Mouse (Mus musculus): ENCODE results near the gene Pitpnm2. TPM values are rescaled to one million over a fixed set of nuclear protein-coding genes. Genes with fewer than 3 reads are reported as not detected.
A peak's percentile ranks its signal among the peaks of the same experiment; 100 is the strongest.

Gene Pitpnm2
- polyA plus RNA-seq, 1 experiment from 2014 or later, result 7.3 TPM

- 44% methylated on average over 9 of the region's 9 CpGs for WGBS
- Histone ChIP-seq H3K9me3 (replicated peaks; ENCODE audit: control insufficient read depth, low read length) (no peaks in the 10 kb centered on the region), H3K27ac (ENCODE audit: low read length) (peak overlapping the region; percentile 92), H3K4me1 (ENCODE audit: control insufficient read depth, insufficient read depth, low read length) (peaks cover 88% of the 10 kb centered on the region), H3K27me3 (ENCODE audit: control insufficient read depth, insufficient read depth, low read length) (no peaks in the 10 kb centered on the region), H3K4me3 (ENCODE audit: low read length) (no peak overlapping the region), H3K9ac (ENCODE audit: low read length) (no peak overlapping the region; the same call in 1 of the 2 replicates), H3K4me2 (ENCODE audit: low read depth, low read length) (no peak overlapping the region), H3K36me3 (ENCODE audit: control insufficient read depth, insufficient read depth) (no peaks in the 10 kb centered on the region)
- no peak for ATAC-seq (replicated peaks; ENCODE audit: extremely low read depth, insufficient read depth, low FRiP score)
Observed at GRCm38 (mm10) chr5:124204127-124204794, 45.3 kb downstream of the Pitpnm2 start.

GRCm38 (mm10) chr5:124203251-124203650 lies 46.3 kb downstream of the Pitpnm2 start:
- H3K27me3 ChIP-seq (ENCODE audit: control insufficient read depth, insufficient read depth, low read length), result no peaks in the 10 kb centered on the region
- 76% methylated on average over 4 of the region's 4 CpGs for WGBS
- H3K9me3 ChIP-seq (replicated peaks; ENCODE audit: control insufficient read depth, low read length), result no peaks in the 10 kb centered on the region
- H3K4me2 ChIP-seq (ENCODE audit: low read depth, low read length), result no peak overlapping the region
- H3K36me3 ChIP-seq (ENCODE audit: control insufficient read depth, insufficient read depth), result no peaks in the 10 kb centered on the region
- H3K9ac ChIP-seq (ENCODE audit: low read length), result no peak overlapping the region
- ATAC-seq (replicated peaks; ENCODE audit: extremely low read depth, insufficient read depth, low FRiP score), result no peak
- no peak overlapping the region for H3K4me3 ChIP-seq (ENCODE audit: low read length)
- peaks cover 92% of the 10 kb centered on the region for H3K4me1 ChIP-seq (ENCODE audit: control insufficient read depth, insufficient read depth, low read length)
- peak overlapping the region; percentile 10 for H3K27ac ChIP-seq (ENCODE audit: low read length)

- no peaks in the 10 kb centered on the region for H3K36me3 ChIP-seq (ENCODE audit: control insufficient read depth, insufficient read depth)
- H3K4me3 ChIP-seq (ENCODE audit: low read length), result no peak overlapping the region
- no peaks in the 10 kb centered on the region for H3K9me3 ChIP-seq (replicated peaks; ENCODE audit: control insufficient read depth, low read length)
- peak overlapping the region; percentile 71 for H3K27ac ChIP-seq (ENCODE audit: low read length)
- H3K9ac ChIP-seq (ENCODE audit: low read length), result peak overlapping the region; percentile 39
- H3K4me1 ChIP-seq (ENCODE audit: control insufficient read depth, insufficient read depth, low read length), result peaks cover 89% of the 10 kb centered on the region
- WGBS, result 45% methylated on average over 4 of the region's 4 CpGs
- H3K27me3 ChIP-seq (ENCODE audit: control insufficient read depth, insufficient read depth, low read length), result no peaks in the 10 kb centered on the region
- no peak overlapping the region for H3K4me2 ChIP-seq (ENCODE audit: low read depth, low read length)
- no peak for ATAC-seq (replicated peaks; ENCODE audit: extremely low read depth, insufficient read depth, low FRiP score)
Observed at GRCm38 (mm10) chr5:124202071-124202470, 47.5 kb downstream of the Pitpnm2 start.

DNA sequence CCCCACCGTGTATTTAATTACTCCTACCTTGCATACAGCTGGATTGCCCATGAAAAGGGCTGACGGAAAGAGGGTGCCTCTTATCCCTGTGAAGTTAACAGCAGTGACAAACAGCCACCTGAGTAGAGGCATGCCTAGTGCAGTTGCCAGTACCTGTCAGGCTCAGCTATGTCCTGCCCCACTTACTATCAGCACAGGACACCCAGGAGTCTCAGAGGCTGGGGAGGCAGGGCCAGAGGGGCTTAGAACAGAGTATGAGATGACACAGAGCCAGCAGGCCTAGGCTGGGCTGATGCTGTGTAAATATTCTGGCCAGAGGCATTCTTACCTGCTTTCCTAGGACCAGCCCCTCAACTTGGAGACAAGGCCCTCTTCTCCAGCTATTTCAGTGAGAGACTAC lies 48.0 kb downstream of the Pitpnm2 start:
- Histone ChIP-seq H3K4me2 (ENCODE audit: low read depth, low read length) (no peak overlapping the region), H3K27ac (ENCODE audit: low read length) (peak overlapping the region; percentile 71), H3K9me3 (replicated peaks; ENCODE audit: control insufficient read depth, low read length) (no peaks in the 10 kb centered on the region), H3K9ac (ENCODE audit: low read length) (peak overlapping the region; percentile 39), H3K4me3 (ENCODE audit: low read length) (no peak overlapping the region), H3K27me3 (ENCODE audit: control insufficient read depth, insufficient read depth, low read length) (no peaks in the 10 kb centered on the region), H3K36me3 (ENCODE audit: control insufficient read depth, insufficient read depth) (no peaks in the 10 kb centered on the region), H3K4me1 (ENCODE audit: control insufficient read depth, insufficient read depth, low read length) (peaks cover 89% of the 10 kb centered on the region)
- ATAC-seq (replicated peaks; ENCODE audit: extremely low read depth, insufficient read depth, low FRiP score), result no peak
- WGBS, result 47% methylated on average over 2 of the region's 2 CpGs

DNA sequence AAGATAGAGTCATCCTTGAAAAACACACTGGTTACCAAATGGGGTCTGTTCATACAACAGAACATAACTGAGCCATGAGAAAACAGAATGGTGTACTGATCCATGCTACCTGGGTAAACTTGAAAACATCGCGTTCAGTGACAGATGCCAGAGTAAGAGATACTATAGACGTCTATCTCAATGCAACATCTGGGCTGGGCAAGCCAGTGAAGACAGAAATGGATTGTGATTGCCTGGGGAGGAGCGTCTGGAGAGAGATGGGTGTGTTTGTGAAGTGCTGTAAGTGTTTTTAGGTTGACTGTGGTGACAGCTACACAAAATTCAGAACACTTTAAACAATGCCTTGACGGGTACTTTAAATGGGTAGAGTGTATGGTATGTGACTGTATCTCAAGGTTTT lies 48.7 kb downstream of the Pitpnm2 start:
- WGBS, result 44% methylated on average over 5 of the region's 5 CpGs
- no peaks in the 10 kb centered on the region for H3K36me3 ChIP-seq (ENCODE audit: control insufficient read depth, insufficient read depth)

GRCm38 (mm10) chr5:124199168-124199567 lies 50.4 kb downstream of the Pitpnm2 start:
- H3K4me1 ChIP-seq (ENCODE audit: control insufficient read depth, insufficient read depth, low read length), result peaks cover 84% of the 10 kb centered on the region
- H3K27me3 ChIP-seq (ENCODE audit: control insufficient read depth, insufficient read depth, low read length), result no peaks in the 10 kb centered on the region
- H3K4me3 ChIP-seq (ENCODE audit: low read length), result no peak overlapping the region
- ATAC-seq (replicated peaks; ENCODE audit: extremely low read depth, insufficient read depth, low FRiP score), result no peak
- H3K9me3 ChIP-seq (replicated peaks; ENCODE audit: control insufficient read depth, low read length), result no peaks in the 10 kb centered on the region
- no peak overlapping the region for H3K27ac ChIP-seq (ENCODE audit: low read length)
- WGBS, result 63% methylated on average over 5 of the region's 5 CpGs
- peak overlapping the region; percentile 17; the same call in 1 of the 2 replicates for H3K9ac ChIP-seq (ENCODE audit: low read length)
- H3K36me3 ChIP-seq (ENCODE audit: control insufficient read depth, insufficient read depth), result no peaks in the 10 kb centered on the region
- no peak overlapping the region for H3K4me2 ChIP-seq (ENCODE audit: low read depth, low read length)

More for the DNA sequence above, 48.7 kb downstream of the Pitpnm2 start:
- no peak for ATAC-seq (replicated peaks; ENCODE audit: extremely low read depth, insufficient read depth, low FRiP score)
- Histone ChIP-seq H3K9me3 (replicated peaks; ENCODE audit: control insufficient read depth, low read length) (no peaks in the 10 kb centered on the region), H3K27me3 (ENCODE audit: control insufficient read depth, insufficient read depth, low read length) (no peaks in the 10 kb centered on the region), H3K4me1 (ENCODE audit: control insufficient read depth, insufficient read depth, low read length) (peaks cover 91% of the 10 kb centered on the region), H3K9ac (ENCODE audit: low read length) (peak overlapping the region; percentile 14; the same call in 1 of the 2 replicates), H3K4me2 (ENCODE audit: low read depth, low read length) (no peak overlapping the region), H3K27ac (ENCODE audit: low read length) (no peak overlapping the region), H3K4me3 (ENCODE audit: low read length) (no peak overlapping the region)

DNA sequence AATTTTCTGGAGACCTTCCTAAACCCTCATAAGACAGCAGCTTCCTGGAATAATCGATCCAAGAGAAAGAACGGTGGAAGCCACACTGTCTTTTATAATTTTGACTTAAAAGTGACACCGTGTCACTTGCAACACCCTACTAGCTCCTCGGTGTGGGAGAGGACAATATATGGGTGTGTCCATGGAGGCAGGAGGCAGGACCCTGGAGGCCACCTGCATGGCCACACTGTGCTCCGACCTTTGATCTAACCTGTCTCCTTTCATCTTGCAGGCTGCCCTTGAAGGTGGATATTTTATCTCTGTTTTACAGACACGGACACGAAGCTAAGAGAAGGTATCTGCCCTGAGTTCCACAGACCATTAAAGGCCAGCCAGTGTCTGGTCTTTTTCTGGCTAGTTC lies 51.1 kb downstream of the Pitpnm2 start:
- Histone ChIP-seq H3K27ac (ENCODE audit: low read length) (no peak overlapping the region), H3K9me3 (replicated peaks; ENCODE audit: control insufficient read depth, low read length) (no peaks in the 10 kb centered on the region), H3K27me3 (ENCODE audit: control insufficient read depth, insufficient read depth, low read length) (no peaks in the 10 kb centered on the region), H3K9ac (ENCODE audit: low read length) (no peak overlapping the region), H3K4me2 (ENCODE audit: low read depth, low read length) (no peak overlapping the region), H3K36me3 (ENCODE audit: control insufficient read depth, insufficient read depth) (no peaks in the 10 kb centered on the region), H3K4me3 (ENCODE audit: low read length) (no peak overlapping the region), H3K4me1 (ENCODE audit: control insufficient read depth, insufficient read depth, low read length) (peaks cover 86% of the 10 kb centered on the region)
- 63% methylated on average over 7 of the region's 7 CpGs for WGBS
- no peak for ATAC-seq (replicated peaks; ENCODE audit: extremely low read depth, insufficient read depth, low FRiP score)

DNA sequence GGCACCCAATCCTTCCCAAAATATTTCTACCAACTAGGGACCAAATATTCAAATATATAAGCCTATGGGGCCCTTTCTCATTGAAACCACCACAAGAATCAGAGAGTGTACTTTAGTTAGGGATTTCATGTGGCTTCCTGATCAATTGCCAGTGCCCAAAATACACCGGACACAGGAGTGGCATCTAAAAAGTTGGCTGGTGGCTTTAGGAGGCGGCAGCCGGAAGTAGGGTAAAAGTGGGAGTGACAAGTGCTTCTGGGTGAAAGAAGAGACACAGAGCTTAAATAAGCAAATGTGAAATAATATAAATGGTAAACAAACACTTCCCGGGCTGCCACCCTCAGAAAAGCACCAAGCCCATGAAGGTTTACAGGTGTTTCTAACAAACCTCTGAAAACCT lies 53.5 kb downstream of the Pitpnm2 start:
- H3K9ac ChIP-seq (ENCODE audit: low read length), result no peak overlapping the region
- no peaks in the 10 kb centered on the region for H3K36me3 ChIP-seq (ENCODE audit: control insufficient read depth, insufficient read depth)
- peaks cover 83% of the 10 kb centered on the region for H3K4me1 ChIP-seq (ENCODE audit: control insufficient read depth, insufficient read depth, low read length)
- H3K9me3 ChIP-seq (replicated peaks; ENCODE audit: control insufficient read depth, low read length), result no peaks in the 10 kb centered on the region
- no peak for ATAC-seq (replicated peaks; ENCODE audit: extremely low read depth, insufficient read depth, low FRiP score)
- no peak overlapping the region for H3K4me2 ChIP-seq (ENCODE audit: low read depth, low read length)
- no peak overlapping the region for H3K4me3 ChIP-seq (ENCODE audit: low read length)
- no peaks in the 10 kb centered on the region for H3K27me3 ChIP-seq (ENCODE audit: control insufficient read depth, insufficient read depth, low read length)
- 80% methylated on average over 4 of the region's 4 CpGs for WGBS
- H3K27ac ChIP-seq (ENCODE audit: low read length), result no peak overlapping the region; the same call in 1 of the 2 replicates

DNA sequence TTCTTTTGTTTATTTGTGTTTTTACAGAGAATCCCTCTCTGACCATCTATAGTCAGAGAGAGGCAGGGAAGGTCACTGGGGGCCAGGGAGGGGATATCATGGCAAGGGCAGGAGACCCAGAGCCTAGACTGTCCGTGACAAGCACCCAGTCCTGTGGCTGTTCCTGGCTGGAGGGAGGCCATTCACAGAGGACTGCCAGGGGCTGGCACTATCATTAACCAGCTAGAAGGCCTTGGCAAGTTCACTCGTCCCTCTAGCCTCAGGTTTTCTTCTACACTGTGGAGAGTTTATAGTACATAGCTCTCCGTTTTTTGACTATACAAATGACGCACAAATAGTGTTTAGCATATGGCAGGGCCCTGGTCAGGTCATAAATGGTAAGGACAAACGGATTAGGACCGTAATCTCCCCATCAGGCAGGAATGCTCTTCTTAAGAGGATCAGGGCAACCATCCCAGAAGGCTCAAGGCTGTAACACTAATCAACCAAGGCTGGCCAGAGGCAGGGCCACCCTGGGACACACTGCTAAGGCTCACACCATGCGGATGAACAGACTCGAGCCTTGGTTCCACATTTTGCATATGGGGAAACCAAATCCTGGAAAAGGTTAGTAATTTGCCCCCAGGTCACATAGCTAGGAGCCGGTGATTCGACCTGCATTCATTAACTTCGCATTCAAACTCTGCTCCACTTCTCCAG lies 55.0 kb downstream of the Pitpnm2 start:
- peaks cover 80% of the 10 kb centered on the region for H3K4me1 ChIP-seq (ENCODE audit: control insufficient read depth, insufficient read depth, low read length)
- no peaks in the 10 kb centered on the region for H3K27me3 ChIP-seq (ENCODE audit: control insufficient read depth, insufficient read depth, low read length)
- ATAC-seq (replicated peaks; ENCODE audit: extremely low read depth, insufficient read depth, low FRiP score), result no peak
- H3K27ac ChIP-seq (ENCODE audit: low read length), result peak overlapping the region; percentile 73
- H3K4me2 ChIP-seq (ENCODE audit: low read depth, low read length), result no peak overlapping the region
- no peaks in the 10 kb centered on the region for H3K9me3 ChIP-seq (replicated peaks; ENCODE audit: control insufficient read depth, low read length)
- 71% methylated on average over 11 of the region's 11 CpGs for WGBS
- no peaks in the 10 kb centered on the region for H3K36me3 ChIP-seq (ENCODE audit: control insufficient read depth, insufficient read depth)
- peak overlapping the region; percentile 34 for H3K9ac ChIP-seq (ENCODE audit: low read length)
- H3K4me3 ChIP-seq (ENCODE audit: low read length), result no peak overlapping the region

All from heart, embryonic 16.5 days (tissue).